Mouse (Mus musculus) lung, adult 2 months (tissue): Measurements from ENCODE around the gene Wwox.

Experiments used
- CTCF ChIP-seq: fragments of 200-500 bp; IDR thresholded peaks from 2 replicates; pipeline ENCODE4 v1.5.1; 2011; ENCODE audit warnings: mild to moderate bottlenecking, low read length, control low read depth; ENCODE audit not compliant: insufficient read depth
- POLR2A ChIP-seq: fragments of 200-500 bp; IDR thresholded peaks from 2 replicates; pipeline ENCODE4 v1.6.1; 2011; ENCODE audit warnings: low read depth, mild to moderate bottlenecking, control low read depth, low read length, borderline replicate concordance; ENCODE audit errors: extremely low read depth

DNA sequence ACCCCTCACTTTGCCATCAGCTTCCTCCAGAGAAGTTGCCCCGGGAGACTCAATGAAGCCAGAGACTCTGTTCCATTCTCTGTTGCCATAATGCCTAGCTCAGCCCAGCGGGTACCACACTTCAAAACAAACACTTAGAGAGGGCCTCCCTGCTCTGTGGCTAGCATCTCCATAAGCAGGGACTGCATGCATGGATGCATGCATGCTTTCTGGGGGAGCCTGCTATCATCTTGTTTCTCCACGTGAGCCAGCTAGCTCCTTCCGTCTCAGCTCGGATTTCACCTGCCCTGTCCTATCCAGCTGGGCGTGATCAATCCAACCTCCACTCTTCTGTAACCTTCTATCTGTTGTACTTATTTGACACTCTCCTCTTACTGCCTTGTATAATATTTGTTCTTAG lies 675.0 kb downstream of the Wwox start:
- no peak for TF ChIP-seq CTCF
- no peak for TF ChIP-seq POLR2A
